Mouse (Mus musculus) thymus, adult 2 months (tissue): ENCODE measurements around the gene Gadd45g.

Source experiments
- CTCF ChIP-seq: fragments of 200-500 bp; IDR thresholded peaks from 2 replicates; pipeline ENCODE4 v1.5.1; 2012; ENCODE audit warnings: mild to moderate bottlenecking, control low read depth, low read length, moderate library complexity, borderline replicate concordance; ENCODE audit not compliant: control insufficient read depth, poor library complexity, insufficient read depth; ENCODE audit errors: extremely low read depth
- POLR2A ChIP-seq: fragments of 200-500 bp; IDR thresholded peaks from 2 replicates; pipeline ENCODE4 v1.6.1; 2012; ENCODE audit warnings: mild to moderate bottlenecking, low read length, control low read depth, moderate library complexity; ENCODE audit not compliant: control insufficient read depth, poor library complexity, insufficient read depth; ENCODE audit errors: extremely low read depth

GRCm38 (mm10) chr13:51808141-51808540 lies 38.3 kb upstream of the Gadd45g start:
- no peak for TF ChIP-seq POLR2A
- no peak for TF ChIP-seq CTCF
